Comparison of ENCODE assay signal across 10 mouse cellular contexts in genomic region chr6:87979728-87980127, GRCm38 (mm10). TPM values are rescaled to one million over a fixed set of nuclear protein-coding genes. Genes with fewer than 3 reads are reported as not detected.
DNase-seq lines count a peak whose midpoint lies in the region; ATAC-seq and TF ChIP-seq lines count a peak whose summit lies in the region.
"Had no signal": no experiment of that assay in that cellular context is flagged by ENCODE, and none has a peak within 500 bp of the region (broad histone marks: within the 10 kb centered on the region; RNA-seq: fewer than 3 reads in every experiment).

No protein-coding gene starts in this region.

- H3K9ac ChIP-seq in forebrain, embryonic 13.5 days: peak overlapping the region; percentile 95
- peak overlapping the region; percentile 99 for H3K9ac ChIP-seq in limb, embryonic 11.5 days (ENCODE audit: low read length)
- H3K9ac ChIP-seq in neural tube, embryonic 14.5 days (replicated peaks; ENCODE audit: low read depth, low read length): no peak overlapping the region

- 75% methylated on average over 3 of the region's 3 CpGs for WGBS in forebrain, embryonic 13.5 days
- 52% methylated on average over 3 of the region's 3 CpGs for WGBS in limb, embryonic 11.5 days
- WGBS in neural tube, embryonic 14.5 days: 74% methylated on average over 3 of the region's 3 CpGs
- 90% methylated on average over 3 of the region's 3 CpGs for WGBS in thymus, adult 2 months

- intact Hi-C loops in left cerebral cortex, adult 2 months (cut with DNase I): loop anchor here (5.0 kb wide), 3 partner anchors 67 to 142 kb away; partner anchors contain the start of genes Cnbp, Gm45140, Hmces and Isy1

- H3K4me1 ChIP-seq in forebrain, embryonic 13.5 days: peaks cover 21% of the 10 kb centered on the region
- peaks cover 6% of the 10 kb centered on the region; the same call in 1 of the 2 replicates for H3K4me1 ChIP-seq in limb, embryonic 11.5 days (ENCODE audit: control insufficient read depth, insufficient read depth, low read length)
- peaks cover 18% of the 10 kb centered on the region for H3K4me1 ChIP-seq in neural tube, embryonic 14.5 days (ENCODE audit: control insufficient read depth, insufficient read depth, low read length)
- H3K4me1 ChIP-seq in thymus, adult 2 months (replicated peaks; ENCODE audit: control insufficient read depth, insufficient read depth, low read length): peaks cover 13% of the 10 kb centered on the region

- H3K27ac ChIP-seq in left cerebral cortex, adult 2 months: peak overlapping the region; percentile 87; the same call in 1 of the 2 replicates
- H3K27ac ChIP-seq in forebrain, embryonic 13.5 days: peak overlapping the region; percentile 97
- H3K27ac ChIP-seq in limb, embryonic 11.5 days (replicated peaks; ENCODE audit: low read depth, low read length): peak overlapping the region; percentile 96
- H3K27ac ChIP-seq in neural tube, embryonic 14.5 days (ENCODE audit: low read depth, low read length): peak overlapping the region; percentile 87
- no peak overlapping the region for H3K27ac ChIP-seq in thymus, adult 2 months (ENCODE audit: control insufficient read depth, insufficient read depth, low read length)

- TF ChIP-seq POLR2A in thymus, adult 2 months (IDR thresholded peaks at IDR 0.05; ENCODE audit: control insufficient read depth, extremely low read depth, insufficient read depth, low read length, poor library complexity): no peak

- no peak overlapping the region; the same call in 1 of the 2 replicates for H3K4me3 ChIP-seq in left cerebral cortex, adult 2 months
- peak overlapping the region; percentile 79 for H3K4me3 ChIP-seq in forebrain, embryonic 13.5 days
- H3K4me3 ChIP-seq in limb, embryonic 11.5 days (ENCODE audit: low read depth, low read length): peak overlapping the region; percentile 97
- H3K4me3 ChIP-seq in neural tube, embryonic 14.5 days (ENCODE audit: low read depth, low read length): peak overlapping the region; percentile 69
- no peak overlapping the region for H3K4me3 ChIP-seq in thymus, adult 2 months (ENCODE audit: control insufficient read depth, insufficient read depth, low read length)
- H3K4me3 ChIP-seq: erythroblast, embryonic 14.5 days had no signal

- no peaks in the 10 kb centered on the region for H3K27me3 ChIP-seq in forebrain, embryonic 13.5 days
- no peaks in the 10 kb centered on the region for H3K27me3 ChIP-seq in limb, embryonic 11.5 days (ENCODE audit: control insufficient read depth, insufficient read depth, low read length)
- H3K27me3 ChIP-seq in neural tube, embryonic 14.5 days (ENCODE audit: control insufficient read depth, insufficient read depth, low read length): peaks cover 3% of the 10 kb centered on the region; the same call in 1 of the 2 replicates
- H3K27me3 ChIP-seq in thymus, adult 2 months (ENCODE audit: control insufficient read depth, insufficient read depth, low read length): peaks cover 4% of the 10 kb centered on the region; the same call in 1 of the 2 replicates

- no peak for TF ChIP-seq CTCF in left cerebral cortex, adult 2 months (IDR thresholded peaks at IDR 0.05)
- no peak for TF ChIP-seq CTCF in thymus, adult 2 months (IDR thresholded peaks at IDR 0.05; ENCODE audit: borderline replicate concordance, control insufficient read depth, extremely low read depth, insufficient read depth, low read length, poor library complexity)

- peaks cover 20% of the 10 kb centered on the region for H3K36me3 ChIP-seq in forebrain, embryonic 13.5 days (ENCODE audit: poor library complexity, severe bottlenecking)
- H3K36me3 ChIP-seq in limb, embryonic 11.5 days (ENCODE audit: control insufficient read depth, insufficient read depth, low read length): no peaks in the 10 kb centered on the region
- 0 out of 2 replicates have a peak, but pooled peaks cover 6% of the 10 kb centered on the region for H3K36me3 ChIP-seq in neural tube, embryonic 14.5 days (ENCODE audit: control insufficient read depth, insufficient read depth, low read length)
- no peaks in the 10 kb centered on the region for H3K36me3 ChIP-seq in thymus, adult 2 months (ENCODE audit: control insufficient read depth, insufficient read depth, low read length)

- no peaks in the 10 kb centered on the region for H3K9me3 ChIP-seq in forebrain, embryonic 13.5 days (replicated peaks)
- H3K9me3 ChIP-seq in limb, embryonic 11.5 days (ENCODE audit: control insufficient read depth, low read length): no peaks in the 10 kb centered on the region
- H3K9me3 ChIP-seq in neural tube, embryonic 14.5 days (ENCODE audit: control insufficient read depth, low read length): no peaks in the 10 kb centered on the region

- peak overlapping the region; percentile 82 for H3K4me2 ChIP-seq in forebrain, embryonic 13.5 days
- peak overlapping the region; percentile 73 for H3K4me2 ChIP-seq in limb, embryonic 11.5 days (ENCODE audit: low read depth, severe bottlenecking)
- peak overlapping the region; percentile 83 for H3K4me2 ChIP-seq in neural tube, embryonic 14.5 days (ENCODE audit: low read depth, low read length)

- ATAC-seq in forebrain, embryonic 13.5 days: no peak
- ATAC-seq in limb, embryonic 11.5 days (ENCODE audit: insufficient number of reproducible peaks, low FRiP score, low TSS enrichment, low read depth): no peak
- ATAC-seq in neural tube, embryonic 14.5 days (ENCODE audit: low read depth): no peak

- no peak for DNase-seq in left cerebral cortex, adult 2 months (ENCODE audit: extremely low spot score in 1 of 2, low spot score in 2 of 2)
- no peak for DNase-seq in left cerebral cortex, adult 8-10 months (ENCODE audit: low spot score in 2 of 2)
- peak; percentile 39 for DNase-seq in limb, embryonic 11.5 days (ENCODE audit: low spot score)
- no peak for DNase-seq in thymus, adult 2 months
- no peak for DNase-seq in kidney, adult 18-20 months
- no peak for DNase-seq in gastrocnemius, postnatal 4 days (ENCODE audit: low spot score in 2 of 2)

RNA-seq across cellular contexts. Expression of gene H1fx, which starts 1.7 kb away (rescaled TPM):
- 10 to 100 TPM; 56.4 to 66.3 TPM for total RNA-seq in left cerebral cortex, adult 2 months (2021)
- 10 to 100 TPM; 45.4 to 53.5 (median 49.3) TPM for total RNA-seq in left cerebral cortex, adult 8-10 months (2022)
- polyA plus RNA-seq in forebrain, embryonic 13.5 days (2015; fragmentation: Nextera tagmentation; extraction: Ambion mirVana): 29.4 and 34.9 TPM in 2 replicates
- 98.9 and 122 TPM in 2 replicates for polyA plus RNA-seq in limb, embryonic 11.5 days (2014; fragmentation: Nextera tagmentation; extraction: Ambion mirVana)
- polyA plus RNA-seq in neural tube, embryonic 14.5 days (2014; fragmentation: Nextera tagmentation; extraction: Ambion mirVana): 20.4 and 20.8 TPM in 2 replicates
- 9.8 and 25.4 TPM in 2 replicates for polyA plus RNA-seq in thymus, adult 2 months (2012; rRNA removed)
- 10 to 100 TPM; 31.9 to 40.7 TPM for total RNA-seq in gastrocnemius, postnatal 4 days (2021)
- total RNA-seq: MEL had no signal

Comparison
In these comparisons a context has a peak if more than half of its experiments do, and no peak if none do; other contexts are left out.
1. H3K4me3 ChIP-seq: peak in forebrain, embryonic 13.5 days (single experiment), limb, embryonic 11.5 days (single experiment) and neural tube, embryonic 14.5 days (single experiment); none in left cerebral cortex, adult 2 months (single experiment) and thymus, adult 2 months (single experiment).
2. Peak in every context shown above with its lines, with median percentiles within 50 percentile points of each other: H3K4me2 ChIP-seq.